Mouse (Mus musculus) hindbrain, embryonic 12.5 days (tissue): ENCODE results near the gene Ubqln4. TPM values are rescaled to one million over a fixed set of nuclear protein-coding genes. Genes with fewer than 3 reads are reported as not detected.
"Not testable (repeated sequence)": the region's sequence is repeated elsewhere in the genome, so short reads cannot be mapped to it uniquely, and the experiment has no call there.

Source experiments
- ATAC-seq: fragments of 200-750 bp; cut with Nextera tagmentation; 2 replicates; pipeline ENCODE4 v1.8.0; 2017; ENCODE audit warnings: moderate TSS enrichment; ENCODE audit not compliant: low FRiP score
- H3K27ac ChIP-seq: fragments of 300-500 bp; sonication (generic); 2 replicates; pipeline ENCODE4 v1.5.1; 2016; ENCODE audit warnings: mild to moderate bottlenecking
- H3K27me3 ChIP-seq: fragments of 300-500 bp; sonication (generic); 2 replicates; pipeline ENCODE4 v1.6.1; 2016; ENCODE audit warnings: mild to moderate bottlenecking
- H3K36me3 ChIP-seq: fragments of 300-500 bp; sonication (generic); 2 replicates; pipeline ENCODE4 v1.6.1; 2016; ENCODE audit warnings: mild to moderate bottlenecking
- H3K4me1 ChIP-seq: fragments of 300-500 bp; sonication (generic); 2 replicates; pipeline ENCODE4 v1.6.1; 2016
- H3K4me2 ChIP-seq: fragments of 300-500 bp; sonication (generic); replicated peaks from 2 replicates; pipeline ENCODE4 v1.6.1; 2016; ENCODE audit warnings: mild to moderate bottlenecking
- H3K4me3 ChIP-seq: fragments of 300-500 bp; sonication (generic); 2 replicates; pipeline ENCODE4 v1.5.1; 2016; ENCODE audit warnings: mild to moderate bottlenecking
- H3K9ac ChIP-seq: fragments of 300-500 bp; sonication (generic); 2 replicates; pipeline ENCODE4 v1.6.1; 2016; ENCODE audit warnings: mild to moderate bottlenecking, moderate library complexity
- H3K9me3 ChIP-seq: fragments of 300-500 bp; sonication (generic); replicated peaks from 2 replicates; pipeline ENCODE4 v1.6.1; 2016; ENCODE audit warnings: mild to moderate bottlenecking
- WGBS: fragments of 180-500 bp; shearing (Covaris S2); methylation state at CpG from one replicate; pipeline ENCODE4 v1.1.7; 2016; 5-methylcytosine and 5-hydroxymethylcytosine counted together
- polyA plus RNA-seq: library from polyadenylated mRNA; unstranded; fragments of >200 nt; fragmentation: Nextera tagmentation; extraction: Ambion mirVana; gene quantifications from 2 replicates; pipeline ENCODE4 v1.2.1, GENCODE M21; 2016

Gene Ubqln4
- polyA plus RNA-seq, 1 experiment from 2014 or later = 60.7 TPM

GRCm38 (mm10) chr3:88603714-88604161 is 50.2 kb downstream of the Ubqln4 start:
- Histone ChIP-seq H3K4me2 (no peak overlapping the region), H3K27ac (no peak overlapping the region), H3K4me3 (no peak overlapping the region), H3K9ac (no peak overlapping the region), H3K4me1 (peaks cover 12% of the 10 kb centered on the region), H3K9me3 (no peaks in the 10 kb centered on the region), H3K36me3 (no peaks in the 10 kb centered on the region), H3K27me3 (0 out of 2 replicates have a peak, but pooled peaks cover 3% of the 10 kb centered on the region)
- WGBS = 38% methylated on average over 6 of the region's 6 CpGs
- ATAC-seq = no peak

DNA sequence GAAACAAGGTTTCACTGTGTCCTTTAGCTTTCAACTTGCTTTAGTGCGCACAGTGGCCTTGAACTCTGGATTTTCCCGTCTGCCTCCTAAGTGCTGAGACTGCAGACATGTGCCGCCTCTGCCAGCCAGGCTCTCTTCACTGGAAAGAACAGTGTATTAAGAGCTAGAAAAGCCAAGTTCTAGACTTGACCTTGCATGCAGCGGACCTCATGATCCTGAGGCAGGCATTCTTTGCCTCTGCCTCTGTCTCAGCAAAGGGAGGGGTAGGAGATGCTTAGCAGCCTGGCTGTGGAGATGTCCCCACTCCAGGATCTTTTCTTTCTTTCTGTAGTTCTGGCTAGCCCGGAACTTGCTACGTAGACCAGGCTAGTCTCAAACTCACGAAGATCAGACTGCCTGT is 51.3 kb downstream of the Ubqln4 start:
- Histone ChIP-seq H3K27ac (no peak overlapping the region), H3K9me3 (no peaks in the 10 kb centered on the region), H3K9ac (no peak overlapping the region), H3K4me3 (no peak overlapping the region), H3K36me3 (no peaks in the 10 kb centered on the region), H3K4me1 (peaks cover 12% of the 10 kb centered on the region), H3K4me2 (no peak overlapping the region), H3K27me3 (0 out of 2 replicates have a peak, but pooled peaks cover 3% of the 10 kb centered on the region)
- ATAC-seq = no peak
- WGBS = 91% methylated on average over 7 of the region's 7 CpGs

GRCm38 (mm10) chr3:88605666-88606065 is 52.1 kb downstream of the Ubqln4 start, which contains the start of gene Arhgef2:
TSS of gene Arhgef2 (plus strand) at chr3:88605966.
- not testable (repeated sequence) for H3K9ac ChIP-seq, H3K4me3 ChIP-seq, H3K36me3 ChIP-seq, ATAC-seq, H3K4me2 ChIP-seq, H3K9me3 ChIP-seq, H3K27me3 ChIP-seq, H3K27ac ChIP-seq
- H3K4me1 ChIP-seq = peaks cover 12% of the 10 kb centered on the region
- 89% methylated on average over 2 of the region's 2 CpGs for WGBS

GRCm38 (mm10) chr3:88607065-88607757 is 53.7 kb downstream of the Ubqln4 start:
- no peaks in the 10 kb centered on the region for H3K9me3 ChIP-seq
- under 1% methylated on average over 19 of the region's 20 CpGs for WGBS
- H3K27ac ChIP-seq = peak overlapping the region; percentile 23; the same call in 1 of the 2 replicates
- peak overlapping the region; percentile 55 for H3K4me2 ChIP-seq
- peak overlapping the region; percentile 46 for H3K9ac ChIP-seq
- 0 out of 2 replicates have a peak, but pooled peaks cover 3% of the 10 kb centered on the region for H3K27me3 ChIP-seq
- H3K4me3 ChIP-seq = peak overlapping the region; percentile 27
- H3K36me3 ChIP-seq = no peaks in the 10 kb centered on the region
- H3K4me1 ChIP-seq = peaks cover 12% of the 10 kb centered on the region
- peak; percentile 88 for ATAC-seq

DNA sequence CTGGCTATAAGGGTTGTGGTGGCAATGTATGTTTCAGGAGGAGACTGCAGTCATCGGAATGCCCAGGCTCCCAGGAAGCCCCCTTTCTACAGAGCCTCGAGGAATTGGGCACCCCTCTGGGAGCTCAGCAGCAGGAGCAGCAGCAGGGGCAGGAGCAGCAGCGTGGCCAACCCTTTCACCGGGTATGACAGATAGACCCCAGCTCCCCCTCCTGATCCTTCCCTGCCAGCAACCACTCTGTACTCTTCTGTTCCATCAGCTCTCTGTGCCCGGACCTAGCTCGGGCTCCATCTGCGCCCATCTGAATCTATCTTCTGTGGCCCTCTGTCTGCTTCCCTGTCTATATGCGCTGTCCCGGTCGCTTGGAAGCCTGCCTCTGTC is 54.2 kb downstream of the Ubqln4 start:
- peaks cover 12% of the 10 kb centered on the region for H3K4me1 ChIP-seq
- peak overlapping the region; percentile 23; the same call in 1 of the 2 replicates for H3K27ac ChIP-seq
- 22% methylated on average over 10 of the region's 10 CpGs for WGBS
- 0 out of 2 replicates have a peak, but pooled peaks cover 3% of the 10 kb centered on the region for H3K27me3 ChIP-seq
- peak overlapping the region; percentile 27 for H3K4me3 ChIP-seq
- peak overlapping the region; percentile 46 for H3K9ac ChIP-seq
- ATAC-seq = peak; percentile 55
- H3K4me2 ChIP-seq = peak overlapping the region; percentile 55
- H3K9me3 ChIP-seq = no peaks in the 10 kb centered on the region
- H3K36me3 ChIP-seq = no peaks in the 10 kb centered on the region

DNA sequence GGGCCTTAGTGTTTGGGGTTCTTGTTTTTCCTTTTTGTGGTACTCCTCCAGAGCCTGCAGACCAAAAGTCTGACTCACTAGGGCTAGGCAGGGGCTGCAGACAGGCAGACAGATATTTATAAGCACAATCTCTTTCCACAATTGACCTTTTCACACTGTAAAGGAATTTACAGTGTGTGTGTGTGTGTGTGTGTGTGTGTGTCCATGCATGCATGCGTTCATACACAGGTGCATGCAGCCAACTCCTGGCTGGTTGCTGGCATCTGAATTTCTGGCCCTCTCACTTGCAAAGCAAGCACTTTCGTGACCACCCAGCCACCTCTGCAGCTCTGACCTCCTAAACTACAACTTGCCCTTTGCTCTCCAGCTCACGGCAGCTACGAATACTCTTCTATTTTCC is 55.5 kb downstream of the Ubqln4 start:
- Histone ChIP-seq H3K4me1 (peaks cover 12% of the 10 kb centered on the region), H3K9ac (no peak overlapping the region), H3K4me2 (no peak overlapping the region), H3K4me3 (no peak overlapping the region), H3K27me3 (0 out of 2 replicates have a peak, but pooled peaks cover 3% of the 10 kb centered on the region), H3K36me3 (no peaks in the 10 kb centered on the region), H3K27ac (no peak overlapping the region), H3K9me3 (no peaks in the 10 kb centered on the region)
- WGBS = 83% methylated on average over 4 of the region's 4 CpGs
- ATAC-seq = no peak

DNA sequence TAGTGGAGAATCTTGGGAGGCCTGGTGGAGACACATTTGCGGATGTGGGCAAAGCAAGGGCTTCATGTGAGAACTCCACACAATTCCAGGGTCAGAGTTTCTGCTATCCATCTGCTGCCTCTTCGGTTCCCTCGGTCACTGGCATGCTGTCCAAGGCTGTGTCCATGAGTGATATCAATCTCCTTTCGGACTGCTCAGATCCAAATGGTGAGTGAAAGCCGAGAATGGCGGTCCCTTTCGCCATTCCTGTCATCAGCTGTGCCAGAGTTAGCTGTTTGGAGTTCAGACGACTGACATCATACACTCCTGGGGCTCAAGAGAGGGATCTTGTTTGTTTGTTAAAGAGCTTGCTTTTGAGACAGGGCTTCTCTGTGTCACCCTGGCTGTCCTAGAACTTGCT is 60.9 kb downstream of the Ubqln4 start:
- no peaks in the 10 kb centered on the region for H3K36me3 ChIP-seq
- no peak overlapping the region for H3K4me3 ChIP-seq
- H3K27ac ChIP-seq = no peak overlapping the region
- H3K4me2 ChIP-seq = no peak overlapping the region
- no peak overlapping the region for H3K9ac ChIP-seq
- H3K9me3 ChIP-seq = no peaks in the 10 kb centered on the region
- H3K27me3 ChIP-seq = no peaks in the 10 kb centered on the region
- 80% methylated on average over 8 of the region's 8 CpGs for WGBS
- no peak for ATAC-seq
- H3K4me1 ChIP-seq = peaks cover 9% of the 10 kb centered on the region; the same call in 1 of the 2 replicates

DNA sequence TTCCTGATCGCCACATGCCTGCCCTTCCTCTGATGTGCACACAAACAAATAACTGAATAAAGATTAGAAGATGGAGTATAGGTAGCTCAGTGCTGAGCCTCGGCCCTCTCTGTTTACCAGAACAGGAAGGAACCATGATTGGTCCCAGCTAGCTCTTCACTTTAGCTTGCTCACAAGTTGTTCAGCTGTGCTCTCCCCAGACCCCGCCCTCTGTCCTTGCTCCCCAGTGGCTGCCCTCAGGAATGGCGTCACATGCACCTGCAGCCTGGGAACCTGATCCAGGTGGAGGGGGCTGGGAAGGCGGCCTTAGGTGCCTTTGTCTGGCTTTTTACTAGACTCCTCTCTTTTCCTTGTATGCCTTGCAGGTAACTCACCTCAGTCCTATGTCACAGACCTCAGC is 61.6 kb downstream of the Ubqln4 start:
- Histone ChIP-seq H3K9ac (peak overlapping the region; percentile 27; the same call in 1 of the 2 replicates), H3K4me3 (no peak overlapping the region), H3K27me3 (no peaks in the 10 kb centered on the region), H3K27ac (0 out of 2 replicates have a peak overlapping the region, but pooled peaks have one; percentile 6), H3K4me1 (peaks cover 9% of the 10 kb centered on the region; the same call in 1 of the 2 replicates), H3K36me3 (no peaks in the 10 kb centered on the region), H3K9me3 (no peaks in the 10 kb centered on the region), H3K4me2 (no peak overlapping the region)
- no peak for ATAC-seq
- 65% methylated on average over 5 of the region's 5 CpGs for WGBS

DNA sequence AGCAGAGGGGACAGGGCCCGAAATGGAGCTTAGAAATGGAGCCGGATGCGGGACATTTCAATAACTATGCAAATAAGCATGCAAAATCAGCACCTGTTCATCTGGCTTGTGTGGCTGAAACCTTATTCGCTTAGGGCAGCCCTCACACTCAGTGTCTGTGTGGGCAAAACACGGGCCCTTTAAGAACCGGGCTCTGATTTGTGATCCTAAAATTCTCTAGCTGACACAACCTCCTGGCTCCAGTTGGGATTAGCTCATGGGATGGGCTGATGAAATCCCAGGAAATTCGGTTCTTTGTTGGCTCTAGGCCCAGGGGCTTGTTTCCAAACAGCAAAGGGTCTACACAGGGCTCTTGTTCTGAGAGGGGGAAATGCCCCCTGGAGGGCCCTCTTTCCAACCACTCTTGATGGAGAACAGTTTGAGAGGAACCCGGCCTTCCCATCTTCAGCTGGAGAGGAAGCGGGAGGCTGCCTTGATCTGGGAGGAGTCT is 62.4 kb downstream of the Ubqln4 start:
- Histone ChIP-seq H3K9ac (0 out of 2 replicates have a peak overlapping the region, but pooled peaks have one; percentile 35), H3K36me3 (no peaks in the 10 kb centered on the region), H3K27me3 (no peaks in the 10 kb centered on the region), H3K27ac (0 out of 2 replicates have a peak overlapping the region, but pooled peaks have one; percentile 6), H3K9me3 (no peaks in the 10 kb centered on the region), H3K4me2 (peak overlapping the region; percentile 22; the same call in 1 of the 2 replicates), H3K4me1 (peaks cover 14% of the 10 kb centered on the region), H3K4me3 (no peak overlapping the region)
- no peak for ATAC-seq
- WGBS = 52% methylated on average over 9 of the region's 9 CpGs

GRCm38 (mm10) chr3:88616951-88617500 is 63.5 kb downstream of the Ubqln4 start:
- Histone ChIP-seq H3K9me3 (no peaks in the 10 kb centered on the region), H3K4me2 (no peak overlapping the region), H3K9ac (no peak overlapping the region), H3K27me3 (no peaks in the 10 kb centered on the region), H3K27ac (no peak overlapping the region), H3K36me3 (no peaks in the 10 kb centered on the region), H3K4me1 (peaks cover 14% of the 10 kb centered on the region), H3K4me3 (no peak overlapping the region)
- WGBS = 74% methylated on average over 3 of the region's 3 CpGs
- no peak for ATAC-seq

DNA sequence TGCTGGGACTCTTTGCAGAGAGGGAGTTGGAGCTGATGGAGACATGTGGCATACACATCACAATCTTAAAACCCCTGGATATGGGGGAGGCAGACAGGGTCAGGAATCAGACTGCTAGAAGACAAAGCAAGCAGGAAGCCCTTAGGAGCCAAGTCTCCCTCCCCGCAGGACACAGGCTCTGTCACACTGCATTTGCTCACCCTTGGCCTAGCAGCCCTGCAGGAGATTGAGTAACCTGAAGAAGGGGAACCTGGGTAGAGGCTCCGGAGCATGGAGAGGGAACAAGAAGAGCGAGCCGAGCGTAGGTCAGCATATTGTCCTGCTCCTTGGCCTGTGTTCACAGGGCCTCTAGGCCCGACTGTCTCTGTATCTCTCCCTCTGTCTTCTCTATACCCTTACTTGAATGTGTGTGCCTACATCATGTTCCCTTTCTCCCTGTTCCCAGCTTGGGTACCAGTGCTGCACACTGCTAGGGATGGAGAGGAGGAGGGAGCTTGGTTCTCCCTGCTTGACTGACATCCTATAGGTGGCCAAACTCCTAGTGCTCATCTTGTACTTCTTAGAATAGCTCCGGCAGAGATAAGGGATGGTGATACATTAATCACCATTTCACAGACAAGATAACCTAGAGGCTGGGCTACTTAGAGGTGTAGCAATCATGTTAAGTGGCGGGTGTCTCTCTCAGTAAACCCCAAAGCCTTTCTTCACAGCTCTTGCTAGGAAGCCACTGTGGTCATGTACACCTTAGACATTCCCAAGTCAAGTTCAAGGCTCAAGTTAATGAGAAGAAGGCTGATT is 64.7 kb downstream of the Ubqln4 start:
- H3K4me1 ChIP-seq = peaks cover 14% of the 10 kb centered on the region
- no peak overlapping the region for H3K27ac ChIP-seq
- H3K9me3 ChIP-seq = no peaks in the 10 kb centered on the region
- 53% methylated on average over 8 of the region's 8 CpGs for WGBS
- no peaks in the 10 kb centered on the region for H3K27me3 ChIP-seq
- no peak for ATAC-seq
- H3K9ac ChIP-seq = no peak overlapping the region
- no peak overlapping the region for H3K4me2 ChIP-seq
- no peak overlapping the region for H3K4me3 ChIP-seq
- H3K36me3 ChIP-seq = no peaks in the 10 kb centered on the region
